Mouse (Mus musculus) layer of hippocampus, adult 11-12 months (tissue): ENCODE results near the gene Zfp568.

Source experiments
- DNase-seq: peaks from one replicate; pipeline ENCODE4 v3.0.0; 2022; ENCODE audit warnings: low spot score

The Zfp568 gene

GRCm38 (mm10) chr7:30060341-30060740, 76.6 kb downstream of the Zfp568 start:
- DNase-seq: no peak

- DNase-seq: no peak
Measured at GRCm38 (mm10) chr7:30062478-30062877, 78.7 kb downstream of the Zfp568 start.

- no peak for DNase-seq
Measured at GRCm38 (mm10) chr7:30064622-30065021, 80.9 kb downstream of the Zfp568 start.

- DNase-seq: peak; percentile 84
Measured at GRCm38 (mm10) chr7:30072146-30073028, 88.6 kb downstream of the Zfp568 start, which contains the start of gene Zfp82. TSS of gene Zfp82 (minus strand) at chr7:30072900.
